In the genomic region with DNA sequence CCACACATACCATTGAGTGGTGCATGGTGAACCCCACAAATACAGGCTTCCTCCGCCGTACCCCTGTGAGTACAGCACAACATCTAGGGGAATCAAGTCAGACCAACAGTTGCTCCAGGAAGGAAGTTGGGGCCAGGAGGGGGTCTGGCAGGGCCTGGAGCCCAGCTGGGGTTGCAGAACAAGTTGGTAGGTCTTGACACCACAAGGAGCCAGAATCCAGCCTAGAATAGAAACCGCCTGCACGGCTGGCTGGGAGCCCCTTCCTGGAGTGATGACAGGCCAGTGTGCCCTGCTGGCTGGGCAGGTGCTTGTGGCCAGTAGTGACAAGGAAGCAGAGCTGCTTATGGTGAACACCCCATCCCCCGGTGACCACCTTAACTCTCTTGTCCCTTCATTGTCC, we compare ENCODE assay signal across 9 mouse cellular contexts.
DNase-seq lines count a peak whose midpoint lies in the region; ATAC-seq lines count a peak whose summit lies in the region.
"Had no signal": no experiment of that assay in that cellular context is flagged by ENCODE, and none has a peak within 500 bp of the region (broad histone marks: within the 10 kb centered on the region; RNA-seq: fewer than 3 reads in every experiment).

No protein-coding gene starts in this region.

- peak overlapping the region; percentile 87 for H3K27ac ChIP-seq in embryonic facial prominence, embryonic 10.5 days (replicated peaks)
- H3K27ac ChIP-seq in limb, embryonic 10.5 days, result peak overlapping the region; percentile 91
- H3K27ac ChIP-seq: midbrain, embryonic 12.5 days had no signal

- peaks cover 54% of the 10 kb centered on the region for H3K4me1 ChIP-seq in embryonic facial prominence, embryonic 10.5 days
- H3K4me1 ChIP-seq in limb, embryonic 10.5 days, result peaks cover 52% of the 10 kb centered on the region

- no peaks in the 10 kb centered on the region for H3K36me3 ChIP-seq in embryonic facial prominence, embryonic 10.5 days (replicated peaks)
- H3K36me3 ChIP-seq in limb, embryonic 10.5 days, result no peaks in the 10 kb centered on the region
- H3K36me3 ChIP-seq: midbrain, embryonic 12.5 days had no signal

- 86% methylated on average over 5 of the region's 5 CpGs for WGBS in embryonic facial prominence, embryonic 10.5 days
- WGBS in limb, embryonic 10.5 days, result 83% methylated on average over 5 of the region's 5 CpGs

- no peaks in the 10 kb centered on the region for H3K9me3 ChIP-seq in embryonic facial prominence, embryonic 10.5 days
- H3K9me3 ChIP-seq in limb, embryonic 10.5 days (replicated peaks), result no peaks in the 10 kb centered on the region
- H3K9me3 ChIP-seq: midbrain, embryonic 12.5 days had no signal

- DNase-seq in embryonic facial prominence, embryonic 10.5 days (ENCODE audit: low spot score), result no peak
- DNase-seq in limb, embryonic 10.5 days (ENCODE audit: low spot score), result no peak
- peak; percentile 35 for DNase-seq in naive thymus-derived CD4-positive, alpha-beta T cell, adult 2 months (ENCODE audit: low read depth)
- no peak for DNase-seq in adrenal gland, adult 2 months
- no peak for DNase-seq in cerebellum, postnatal 14 days

- H3K27me3 ChIP-seq in embryonic facial prominence, embryonic 10.5 days (replicated peaks; ENCODE audit: low read depth, poor library complexity, severe bottlenecking), result no peaks in the 10 kb centered on the region
- H3K27me3 ChIP-seq in limb, embryonic 10.5 days (ENCODE audit: low read depth, poor library complexity, severe bottlenecking), result no peaks in the 10 kb centered on the region
- H3K27me3 ChIP-seq: Patski had no signal

- H3K4me3 ChIP-seq in embryonic facial prominence, embryonic 10.5 days, result no peak overlapping the region
- no peak overlapping the region for H3K4me3 ChIP-seq in limb, embryonic 10.5 days
- H3K4me3 ChIP-seq: midbrain, embryonic 12.5 days had no signal

- ATAC-seq in granulocyte monocyte progenitor cell, adult 5-6 weeks (replicated peaks; ENCODE audit: poor library complexity, severe bottlenecking), result peak; percentile 63
- ATAC-seq in erythroblast, adult 5-6 weeks (replicated peaks; ENCODE audit: low FRiP score, poor library complexity, severe bottlenecking), result no peak
- ATAC-seq: Patski had no signal
